Mouse (Mus musculus) thymus, adult 18-20 months (tissue): ENCODE results near the gene Hist1h4c.
A peak's percentile ranks its signal among the peaks of the same experiment; 100 is the strongest.

Experiments used
- DNase-seq, 2 experiments: peaks; one replicate each; pipeline ENCODE4 v3.0.0; 2022; ENCODE audit warnings: mixed read lengths in 2 of 2

Gene Hist1h4c

DNA sequence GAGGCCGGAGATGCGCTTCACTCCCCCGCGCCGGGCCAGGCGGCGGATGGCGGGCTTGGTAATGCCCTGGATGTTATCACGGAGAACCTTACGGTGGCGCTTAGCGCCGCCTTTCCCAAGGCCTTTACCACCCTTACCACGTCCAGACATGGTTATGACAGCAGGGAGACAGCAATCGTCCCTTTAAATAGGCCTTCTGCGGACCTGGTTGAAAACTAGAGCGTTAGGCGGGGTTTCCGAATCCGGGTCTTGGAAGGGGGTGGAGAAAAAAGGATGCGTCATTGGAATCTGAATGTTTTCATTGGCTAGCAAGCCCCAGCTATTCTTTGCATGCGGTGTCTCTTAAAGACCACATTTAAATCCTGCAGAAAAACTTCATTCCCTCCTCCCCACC is at the start of gene Hist1h4c:
Gene Hist1h4c (minus strand): TSS at position 155 of the 394 bp plus-strand sequence.
- peak; percentile 95 to 99 for DNase-seq

DNA sequence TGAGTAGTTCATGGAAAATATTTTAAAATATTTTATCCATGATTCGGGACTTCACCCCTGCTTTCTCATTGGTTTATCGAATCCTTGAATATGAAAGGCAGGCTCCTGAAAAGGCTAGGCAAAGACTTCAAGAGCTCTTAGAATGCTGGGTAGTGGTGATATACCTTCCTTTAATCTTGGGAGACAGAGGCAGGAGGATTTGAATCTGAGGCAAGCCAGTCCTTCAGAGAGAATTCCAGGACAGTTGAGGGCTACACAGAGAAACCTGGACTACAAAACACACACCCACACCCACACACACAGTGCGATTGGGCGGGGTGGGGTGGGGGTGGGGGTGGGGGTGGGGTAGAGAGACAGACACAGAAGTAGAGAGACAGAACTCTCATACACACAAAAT is 49.6 kb upstream of the Hist1h4c start:
- DNase-seq = no peak

- DNase-seq = no peak
Measured at GRCm38 (mm10) chr13:23747081-23747891, 49.0 kb upstream of the Hist1h4c start.

GRCm38 (mm10) chr13:23746201-23747080 is 48.2 kb upstream of the Hist1h4c start, which contains the start of gene Hist1h2bb:
Gene Hist1h2bb (plus strand): TSS chr13:23746734.
- peak; percentile 52 to 68 for DNase-seq

DNA sequence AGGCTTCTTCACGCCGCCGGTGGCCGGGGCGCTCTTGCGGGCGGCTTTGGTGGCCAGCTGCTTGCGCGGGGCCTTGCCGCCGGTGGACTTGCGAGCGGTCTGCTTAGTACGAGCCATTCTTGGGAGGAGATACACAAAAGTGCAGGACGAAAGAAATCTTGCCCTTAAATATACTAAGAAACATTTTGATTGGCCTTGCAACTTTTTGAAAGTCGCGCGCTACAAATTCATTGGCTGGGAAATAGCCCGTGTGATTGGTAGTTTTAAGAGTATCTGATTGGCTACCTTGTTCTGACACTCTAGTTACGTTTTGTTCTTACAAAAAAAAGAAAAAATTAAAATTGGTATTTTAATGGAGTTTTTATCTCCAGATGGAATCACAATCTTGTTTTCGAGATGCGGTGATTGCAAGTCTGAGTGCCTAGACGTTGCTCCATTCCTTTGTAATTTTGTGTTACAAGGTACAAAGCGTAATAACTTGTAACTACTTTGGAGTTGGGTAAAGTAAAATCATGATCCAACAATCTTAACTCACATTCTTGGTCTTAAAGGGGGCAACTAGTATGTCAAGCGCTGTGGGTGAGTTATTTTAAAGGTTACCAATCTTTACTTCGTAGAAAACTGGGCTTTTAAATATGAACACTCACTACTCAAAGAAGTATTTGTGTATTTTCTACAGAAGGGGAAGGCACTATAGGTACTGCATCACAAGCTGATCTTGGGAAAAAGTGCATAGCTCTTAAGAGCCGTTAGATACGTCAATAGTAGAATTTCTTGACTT is 47.3 kb upstream of the Hist1h4c start, which contains the start of gene Hist1h3c:
Gene Hist1h3c (minus strand): TSS at position 222 of the 781 bp plus-strand sequence.
- DNase-seq = peak; percentile 56 to 78

DNA sequence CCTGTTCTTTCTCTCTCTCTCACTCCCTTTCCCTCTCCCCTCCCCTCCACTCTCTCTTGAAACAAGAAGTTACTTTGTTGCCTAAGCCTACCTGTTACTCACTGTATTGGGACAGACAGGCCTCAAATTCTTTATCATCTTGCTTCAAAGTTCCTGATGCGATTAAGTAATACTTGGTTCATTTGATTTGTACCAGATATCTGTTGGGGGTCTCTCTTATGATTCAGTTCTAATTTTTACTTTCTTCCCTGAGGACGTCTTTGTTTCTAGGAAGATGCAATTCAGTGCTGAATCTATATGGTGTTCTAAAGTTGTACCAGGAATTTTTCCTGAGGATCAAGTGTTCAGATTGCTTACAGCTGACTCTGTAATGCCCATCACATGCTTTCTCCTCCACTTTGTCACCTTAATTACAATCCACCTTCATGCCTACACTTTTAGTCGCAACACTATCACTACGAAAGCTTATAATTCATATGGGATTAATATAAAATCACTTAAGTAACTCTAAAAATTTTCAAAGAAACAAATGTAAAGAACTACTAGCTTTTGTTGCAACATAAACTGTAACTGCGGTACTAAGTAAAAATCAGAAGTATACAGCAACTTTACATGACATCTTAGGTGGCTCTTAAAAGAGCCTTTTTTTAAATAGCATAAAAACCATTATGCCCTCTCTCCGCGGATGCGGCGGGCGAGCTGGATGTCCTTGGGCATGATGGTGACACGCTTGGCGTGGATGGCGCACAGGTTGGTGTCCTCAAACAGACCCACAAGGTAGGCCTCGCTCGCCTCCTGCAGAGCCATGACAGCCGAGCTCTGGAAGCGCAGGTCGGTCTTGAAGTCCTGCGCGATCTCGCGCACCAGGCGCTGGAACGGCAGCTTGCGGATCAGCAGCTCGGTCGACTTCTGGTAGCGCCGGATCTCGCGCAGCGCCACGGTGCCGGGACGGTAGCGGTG is 46.4 kb upstream of the Hist1h4c start:
- DNase-seq = peak in 1 of 2 experiments; percentile 37

DNA sequence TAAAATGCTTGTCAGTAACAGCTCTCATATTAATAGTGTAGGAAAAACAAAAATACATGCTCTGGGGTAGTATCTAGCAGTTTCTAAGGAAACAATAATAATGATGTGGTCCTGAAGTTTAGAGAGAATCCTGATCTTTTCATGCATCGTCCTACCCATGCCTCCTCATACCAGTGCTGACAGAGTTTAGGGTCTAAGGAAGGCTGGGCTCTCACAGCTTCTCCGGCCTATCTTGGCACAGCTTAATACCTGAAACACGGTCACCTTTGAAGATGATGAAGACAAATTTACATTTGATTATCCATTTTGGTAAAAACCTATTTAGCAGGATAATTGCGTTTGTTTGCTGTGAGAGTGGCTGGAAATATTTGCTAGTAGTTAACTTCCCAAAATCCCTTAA is 45.7 kb upstream of the Hist1h4c start:
- DNase-seq = no peak

GRCm38 (mm10) chr13:23743215-23743614 is 45.0 kb upstream of the Hist1h4c start:
- DNase-seq = no peak

GRCm38 (mm10) chr13:23742007-23742406 is 43.8 kb upstream of the Hist1h4c start:
- no peak for DNase-seq

DNA sequence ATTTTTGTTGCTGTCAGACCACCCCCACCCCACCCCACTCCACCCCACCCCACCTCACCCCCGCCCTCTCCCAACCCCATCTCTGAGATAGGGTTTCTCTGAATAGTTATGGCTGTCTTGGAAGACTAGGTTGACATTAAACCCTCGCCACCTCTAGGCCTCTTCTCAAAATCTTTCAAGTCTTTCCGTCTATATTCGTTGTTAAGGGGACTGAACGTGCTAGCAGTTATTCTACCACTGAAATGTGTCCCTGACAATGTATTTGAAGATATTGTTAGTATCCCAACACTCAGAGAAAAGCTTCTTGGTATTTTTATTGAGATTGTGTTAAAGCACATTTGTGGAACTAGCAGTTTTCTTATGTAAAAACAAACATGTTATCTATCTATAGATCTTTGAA is 42.7 kb upstream of the Hist1h4c start:
- DNase-seq = no peak

GRCm38 (mm10) chr13:23740256-23740840 is 42.1 kb upstream of the Hist1h4c start:
- DNase-seq = no peak

DNA sequence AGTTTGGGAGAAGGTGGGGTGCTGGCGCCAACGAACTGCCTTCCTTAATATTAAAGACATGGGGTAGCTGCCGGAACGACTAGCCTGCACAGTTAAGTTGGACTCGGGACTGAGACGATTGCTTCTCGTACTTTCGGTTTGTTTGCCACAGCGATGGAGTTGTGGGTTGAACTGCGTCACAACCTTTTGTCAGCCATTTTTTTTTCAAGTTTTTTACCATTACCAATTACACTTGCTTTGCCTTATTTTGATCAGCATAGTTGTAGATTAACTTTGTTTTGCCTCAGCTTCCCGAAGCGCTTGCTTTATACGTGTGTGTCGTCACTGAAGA is 41.6 kb upstream of the Hist1h4c start:
- DNase-seq = no peak

GRCm38 (mm10) chr13:23739069-23739921 is 41.0 kb upstream of the Hist1h4c start:
- DNase-seq = peak; percentile 88 to 96

DNA sequence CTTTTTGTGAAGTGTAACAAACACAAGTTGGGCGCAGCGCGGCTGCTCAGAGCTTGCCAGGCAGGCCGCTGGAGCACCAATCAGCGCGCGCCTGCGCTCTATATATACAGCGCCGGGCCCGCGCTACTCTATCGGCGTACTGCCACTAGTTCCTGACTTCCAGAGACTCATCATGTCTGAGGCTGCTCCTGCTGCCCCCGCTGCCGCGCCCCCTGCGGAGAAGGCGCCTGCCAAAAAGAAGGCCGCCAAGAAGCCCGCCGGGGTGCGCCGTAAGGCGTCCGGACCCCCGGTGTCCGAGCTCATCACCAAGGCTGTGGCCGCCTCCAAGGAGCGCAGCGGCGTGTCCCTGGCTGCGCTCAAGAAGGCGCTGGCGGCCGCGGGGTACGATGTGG is 40.4 kb upstream of the Hist1h4c start, which contains the start of gene Hist1h1c:
Gene Hist1h1c (plus strand): TSS at position 132 of the 392 bp plus-strand sequence.
- DNase-seq = peak; percentile 88 to 94

DNA sequence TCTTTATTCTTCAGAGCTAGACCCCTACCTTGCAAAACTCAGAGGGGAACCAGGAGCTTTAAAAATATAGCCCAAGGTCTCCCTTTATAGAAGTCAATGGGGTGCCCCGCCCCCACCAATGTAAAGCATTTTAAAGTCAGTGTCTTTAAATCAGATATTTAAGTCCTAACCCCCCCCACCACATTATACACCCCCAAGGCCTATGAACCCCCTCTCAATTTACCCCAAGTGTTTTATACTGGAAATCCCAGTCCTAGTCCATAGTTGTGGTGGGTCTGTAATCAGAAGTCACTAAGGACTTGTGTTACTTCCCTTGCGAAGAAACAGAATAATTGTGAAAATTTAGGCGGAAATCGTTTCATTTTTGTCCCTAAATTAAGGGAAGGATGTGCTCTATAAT is 39.8 kb upstream of the Hist1h4c start:
- DNase-seq = peak in 1 of 2 experiments; percentile 22

DNA sequence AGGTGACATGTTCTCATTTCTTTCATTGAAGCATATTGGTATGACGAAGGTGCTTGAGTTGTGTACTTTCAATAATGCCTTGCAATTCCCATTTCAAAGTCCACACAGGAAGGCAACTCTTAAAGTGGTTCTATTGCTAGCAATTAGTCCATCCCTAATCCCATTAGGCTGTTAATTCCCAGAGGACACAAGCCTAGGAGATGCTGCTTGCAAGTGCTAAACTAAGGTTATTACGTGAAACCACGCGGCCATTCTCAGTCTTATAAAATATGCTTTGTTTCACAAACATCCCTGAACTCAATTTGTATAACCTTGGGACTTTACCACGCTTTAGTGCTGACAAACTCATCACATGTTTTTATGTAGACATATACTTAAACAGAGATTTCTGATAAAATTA is 38.8 kb upstream of the Hist1h4c start:
- DNase-seq = no peak

GRCm38 (mm10) chr13:23732156-23732804 is 34.0 kb upstream of the Hist1h4c start:
- no peak for DNase-seq

DNA sequence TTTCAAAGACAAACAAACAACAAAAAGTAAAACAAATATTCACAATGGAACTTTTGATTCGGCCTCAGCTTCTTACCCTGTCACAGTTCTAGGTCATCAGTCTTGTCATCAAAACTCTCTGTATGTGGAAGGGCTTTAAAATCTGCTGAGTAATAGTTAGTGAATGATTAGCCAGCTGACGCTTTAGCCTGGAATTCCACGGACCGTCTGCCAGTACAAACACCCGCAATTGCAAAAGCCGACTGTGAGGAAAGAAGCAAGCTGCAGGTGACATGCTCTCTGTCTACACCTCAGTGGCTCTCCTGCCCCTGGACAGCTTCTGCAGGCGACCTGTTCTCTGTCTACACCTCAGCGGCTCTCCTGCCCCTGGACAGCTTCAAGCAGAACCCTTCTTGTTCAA is 32.2 kb upstream of the Hist1h4c start:
- no peak for DNase-seq

DNA sequence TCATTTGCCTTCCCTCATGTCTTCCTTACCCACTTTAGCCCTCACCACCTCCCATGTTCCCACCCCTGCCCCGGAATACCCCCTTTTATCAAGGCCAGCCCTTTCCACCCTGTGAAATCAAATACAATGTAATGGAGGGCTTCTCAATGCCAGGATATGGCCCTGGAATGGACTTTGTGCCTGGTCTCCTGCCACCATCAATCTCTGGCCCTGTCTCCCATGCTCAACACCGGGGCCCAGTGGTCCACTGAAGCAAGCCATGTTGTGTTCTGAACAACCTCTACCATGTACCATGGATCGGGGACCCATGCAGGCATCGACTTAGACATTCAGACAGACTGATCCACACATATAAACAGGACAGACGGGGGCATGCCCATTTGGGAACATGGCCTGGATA is 31.5 kb upstream of the Hist1h4c start:
- no peak for DNase-seq

GRCm38 (mm10) chr13:23729192-23729525 is 30.9 kb upstream of the Hist1h4c start:
- DNase-seq = peak in 1 of 2 experiments; percentile 33
